Mouse (Mus musculus): ENCODE results near the gene Pipox.

Pipox gene

DNA sequence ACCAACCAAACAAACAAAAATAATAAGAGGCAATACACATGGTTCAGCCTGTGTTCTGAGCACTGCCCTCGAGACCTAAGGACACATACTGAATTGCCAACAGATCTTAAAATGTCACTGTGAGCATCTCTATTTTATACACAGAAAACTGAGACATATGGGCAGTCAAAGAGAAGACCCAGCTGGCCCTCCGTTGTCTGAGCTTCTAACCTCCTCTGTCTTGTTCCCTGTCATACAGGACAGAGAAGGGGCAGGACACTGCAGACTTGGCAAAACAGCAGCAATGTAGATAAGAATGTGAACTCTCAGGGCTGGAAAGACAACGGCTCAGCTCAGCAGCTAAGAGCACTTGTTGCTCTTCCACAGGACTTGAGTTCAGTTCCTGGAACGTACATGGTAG lies 14.6 kb upstream of the Pipox start:
- no peak for ATAC-seq (ENCODE audit: low TSS enrichment)

DNA sequence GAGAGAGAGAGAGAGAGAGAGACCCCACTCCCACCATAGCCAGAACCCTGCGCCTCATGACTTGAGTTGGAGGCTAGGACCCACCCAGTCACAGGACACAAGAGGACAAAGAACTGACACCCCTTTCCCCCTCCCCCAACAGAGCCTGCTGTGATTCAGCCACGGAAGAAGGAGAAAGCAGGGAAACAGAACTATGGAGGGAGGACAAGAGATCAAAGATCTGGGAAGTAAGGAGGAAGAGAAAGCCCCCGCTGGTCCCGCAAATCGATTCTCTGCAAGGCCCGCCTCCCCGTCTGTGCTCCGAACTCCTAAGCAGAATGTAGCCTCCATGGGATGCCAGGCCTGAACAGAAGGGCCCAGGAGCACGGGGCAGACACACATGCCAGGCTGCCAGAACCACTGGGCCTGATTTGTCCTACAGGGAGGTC lies 12.9 kb upstream of the Pipox start:
- no peak for ATAC-seq (ENCODE audit: low TSS enrichment)

DNA sequence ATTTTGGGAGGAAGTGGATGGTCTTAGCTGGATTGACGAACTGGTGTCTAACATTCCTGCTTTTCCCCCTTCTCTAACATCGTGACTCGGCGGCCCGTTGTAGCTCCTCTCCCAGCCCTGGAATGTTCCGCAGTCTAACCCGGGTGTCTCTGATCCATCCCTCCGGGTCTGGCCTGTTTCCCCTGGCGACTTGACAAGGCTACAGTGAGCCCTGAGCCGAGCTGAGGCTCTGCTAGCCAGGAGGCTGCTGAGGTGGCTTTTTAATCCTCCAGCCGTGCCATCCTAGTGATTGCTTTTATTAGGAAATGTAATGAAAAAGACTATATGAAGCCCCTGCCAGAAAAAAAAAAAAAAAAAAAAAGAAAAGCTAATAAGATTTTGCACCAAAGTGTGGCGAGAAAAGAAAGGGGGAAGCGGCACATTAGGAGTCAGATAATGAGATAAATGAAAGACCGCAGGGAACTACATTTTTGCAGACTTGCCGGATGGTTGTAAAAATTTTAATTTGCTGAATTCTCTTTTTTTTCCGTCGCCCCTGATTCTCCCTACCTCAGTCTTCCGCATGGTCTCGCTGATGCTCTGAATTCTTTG lies 12.3 kb upstream of the Pipox start:
- no peak for ATAC-seq (ENCODE audit: low TSS enrichment)

DNA sequence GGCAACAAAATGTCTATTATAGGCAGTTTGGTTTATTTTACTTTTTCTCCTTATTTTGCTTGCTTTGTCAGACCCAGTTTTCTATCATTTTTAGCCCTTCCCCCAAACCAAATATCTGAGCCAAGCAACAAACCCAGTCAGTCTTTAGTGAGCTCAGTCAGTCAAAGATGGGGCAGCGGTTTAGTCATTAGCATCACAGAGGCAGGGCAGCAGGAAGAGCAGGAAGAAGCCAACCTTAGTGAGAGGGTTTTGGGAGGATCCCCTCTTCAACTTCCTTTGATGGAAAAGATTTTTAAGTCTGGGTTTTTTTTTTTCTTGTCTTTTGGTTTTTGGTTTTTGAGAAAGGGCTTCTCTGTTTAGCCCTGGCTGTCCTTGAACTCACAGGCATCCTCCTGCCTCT lies 10.8 kb upstream of the Pipox start:
- no peak for ATAC-seq (ENCODE audit: low TSS enrichment)

DNA sequence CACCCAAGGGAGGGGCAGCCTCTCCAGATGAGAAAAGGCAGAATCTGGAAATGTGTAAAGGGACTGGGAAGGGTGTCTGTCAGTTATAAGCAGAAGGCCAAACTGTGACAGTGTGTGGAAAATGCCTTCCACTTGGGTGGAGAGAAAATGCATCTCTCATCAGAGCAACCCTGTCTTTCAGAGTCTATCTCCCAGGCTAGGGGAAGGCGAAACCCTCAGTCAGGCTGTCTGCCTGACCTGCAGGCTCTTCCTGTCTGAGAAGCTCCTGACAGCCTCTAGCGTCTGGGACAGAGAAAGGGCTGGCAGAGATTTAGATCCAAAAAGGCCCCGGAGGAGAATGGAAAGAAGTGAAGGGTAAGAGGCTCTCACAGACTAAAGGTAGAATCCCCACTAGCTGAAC lies 9.9 kb upstream of the Pipox start:
- no peak for ATAC-seq (ENCODE audit: low TSS enrichment)

DNA sequence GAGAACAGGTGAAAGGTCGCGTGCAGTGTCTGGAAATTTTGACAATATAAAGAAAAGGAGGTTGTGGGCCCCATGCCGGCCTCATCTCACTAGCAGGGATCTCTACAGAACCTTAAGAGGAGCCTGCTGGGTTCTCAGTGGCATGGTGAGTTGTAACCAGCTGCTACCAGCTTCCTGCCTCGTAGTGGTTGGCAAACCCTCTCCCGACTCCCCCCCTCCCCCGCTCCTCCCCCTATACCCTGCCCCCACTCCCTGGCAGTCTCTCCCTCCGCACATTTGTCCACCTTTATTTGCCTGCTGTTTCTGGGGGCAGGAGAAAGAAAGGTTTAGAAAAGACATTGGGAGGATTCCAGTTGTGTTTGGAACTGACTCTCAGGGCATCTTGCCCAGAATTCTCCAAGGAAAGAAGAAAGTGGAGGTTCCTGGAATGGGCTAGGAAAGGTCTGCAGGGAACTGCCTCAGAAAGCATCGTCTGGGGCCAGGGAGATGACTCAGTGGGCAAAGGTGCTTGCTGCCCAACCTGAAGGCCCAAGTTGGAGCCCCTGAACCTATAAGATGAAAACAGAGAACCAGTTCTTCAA lies 8.0 kb upstream of the Pipox start:
- ATAC-seq (ENCODE audit: low TSS enrichment) = 0 out of 2 replicates have a peak, but pooled peaks have one; percentile 20

DNA sequence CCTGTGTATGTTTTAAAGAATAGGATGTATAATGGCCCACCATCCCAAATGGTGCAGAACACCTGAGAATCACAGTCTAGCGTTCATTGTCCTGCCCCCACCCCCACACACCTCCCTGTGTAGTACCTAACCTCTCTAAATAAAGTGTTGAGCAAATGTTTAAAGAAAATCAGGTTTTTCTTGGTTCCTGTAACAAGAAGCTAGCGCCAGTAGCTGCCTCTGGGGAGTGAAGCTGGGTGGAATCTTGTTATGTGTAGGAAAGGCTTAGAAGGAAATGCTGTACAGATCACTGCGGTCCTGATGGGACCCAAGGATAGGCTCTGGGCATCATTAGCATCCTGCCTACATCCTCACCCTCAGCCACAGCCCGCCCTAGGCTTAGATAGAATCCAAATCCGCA lies 7.5 kb upstream of the Pipox start:
- no peak for ATAC-seq (ENCODE audit: low TSS enrichment)

DNA sequence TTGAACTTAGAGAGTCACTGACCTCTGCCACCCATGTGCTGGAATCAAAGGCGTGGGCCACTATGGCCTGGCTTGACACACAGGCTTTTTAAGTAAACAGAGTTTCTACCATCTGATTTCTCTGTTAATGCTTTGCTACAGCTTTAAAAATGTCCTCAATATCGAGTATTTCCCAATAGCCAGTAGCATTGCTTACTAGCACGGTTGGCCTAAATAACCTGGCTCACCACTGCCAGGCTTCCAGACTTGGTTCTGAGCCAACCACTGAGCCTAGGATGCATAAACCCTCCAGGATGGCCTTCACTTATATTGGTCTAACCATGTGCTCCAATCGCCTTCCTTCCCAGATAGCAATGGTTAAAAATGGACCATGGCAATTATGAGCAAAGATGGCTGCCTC lies 6.8 kb upstream of the Pipox start:
- ATAC-seq (ENCODE audit: low TSS enrichment) = no peak

DNA sequence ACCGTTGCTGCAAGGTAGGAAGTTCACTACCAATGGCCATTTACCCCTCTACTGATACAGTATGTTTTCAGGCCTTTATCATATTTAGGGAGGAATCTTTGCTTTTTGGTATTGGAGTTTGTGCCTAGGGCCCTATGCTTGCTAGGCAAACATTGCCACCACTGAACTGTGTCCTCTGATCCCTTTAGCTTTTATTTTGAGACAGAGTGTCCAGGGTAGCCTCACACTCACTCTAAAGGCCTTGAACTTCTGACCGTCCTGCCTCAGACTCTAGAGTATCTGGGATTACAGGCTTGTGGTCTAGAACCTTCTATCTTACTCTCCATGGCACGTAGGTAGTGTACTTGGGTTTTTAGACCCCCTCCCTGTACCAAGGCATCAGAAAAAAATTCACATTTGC lies 6.3 kb upstream of the Pipox start:
- ATAC-seq (ENCODE audit: low TSS enrichment) = no peak

DNA sequence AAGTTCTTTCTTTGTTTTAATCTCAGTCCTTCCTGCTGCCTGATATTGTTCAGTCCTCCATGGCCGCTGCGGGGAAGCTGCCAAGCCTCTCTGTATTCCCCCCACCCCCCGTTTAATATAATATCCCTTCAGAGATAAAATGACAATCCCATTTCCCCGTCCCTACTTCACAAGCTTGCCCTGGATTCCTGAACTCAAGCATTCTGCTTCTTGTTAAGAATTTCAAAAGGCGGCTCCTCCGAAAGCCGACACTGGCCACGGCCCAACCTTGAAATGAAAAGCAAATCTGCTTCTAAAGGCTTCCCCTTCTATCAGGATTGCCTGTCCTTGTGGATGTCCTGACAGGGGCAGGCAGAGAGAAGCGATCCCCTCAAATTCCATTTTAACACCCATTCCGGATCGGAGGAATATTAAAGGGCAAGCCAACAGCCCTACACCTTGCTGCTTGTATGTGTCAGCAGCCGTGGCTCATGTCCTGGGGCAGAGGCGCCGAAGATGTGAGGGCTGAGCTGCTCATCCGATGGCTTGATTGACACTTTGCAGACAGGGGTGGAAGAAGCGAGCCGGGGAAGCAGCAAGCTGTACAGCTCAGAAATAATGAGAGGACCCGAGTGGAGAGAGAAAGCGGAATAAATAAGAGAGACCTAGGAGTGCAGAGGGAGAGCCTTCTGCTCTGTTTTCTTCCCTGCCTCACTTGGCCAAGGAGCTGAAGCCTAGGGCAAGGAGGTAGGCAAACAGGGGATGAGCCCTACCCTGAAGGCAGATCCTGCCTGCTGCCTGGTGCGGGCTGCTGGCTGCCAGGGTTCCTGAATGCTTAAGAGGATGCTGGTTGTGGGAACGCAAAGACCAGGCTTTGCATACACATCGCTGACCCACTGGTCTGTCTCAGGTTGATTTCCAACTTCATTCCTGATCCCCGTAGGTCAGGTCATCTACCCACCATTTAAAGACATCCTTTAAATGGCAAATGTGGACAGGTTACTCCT lies 3.2 kb upstream of the Pipox start:
- ATAC-seq (ENCODE audit: low TSS enrichment) = peak; percentile 31

DNA sequence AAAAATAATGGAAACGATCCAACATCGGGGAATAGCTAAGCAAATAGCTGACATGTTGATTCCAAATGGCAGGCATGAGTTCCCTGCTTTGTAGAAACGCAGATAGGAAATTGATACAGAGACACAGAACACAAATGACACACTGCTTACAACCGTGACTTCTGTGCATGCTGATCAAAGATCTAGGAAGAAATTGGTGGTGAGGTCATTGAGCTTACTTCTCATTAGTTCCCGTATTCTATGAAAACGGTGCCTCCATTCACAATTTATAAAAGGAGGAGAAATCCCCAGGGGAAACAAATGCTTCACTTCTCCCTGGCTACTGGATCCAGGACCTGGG lies 2.6 kb upstream of the Pipox start:
- no peak for ATAC-seq (ENCODE audit: low TSS enrichment)

DNA sequence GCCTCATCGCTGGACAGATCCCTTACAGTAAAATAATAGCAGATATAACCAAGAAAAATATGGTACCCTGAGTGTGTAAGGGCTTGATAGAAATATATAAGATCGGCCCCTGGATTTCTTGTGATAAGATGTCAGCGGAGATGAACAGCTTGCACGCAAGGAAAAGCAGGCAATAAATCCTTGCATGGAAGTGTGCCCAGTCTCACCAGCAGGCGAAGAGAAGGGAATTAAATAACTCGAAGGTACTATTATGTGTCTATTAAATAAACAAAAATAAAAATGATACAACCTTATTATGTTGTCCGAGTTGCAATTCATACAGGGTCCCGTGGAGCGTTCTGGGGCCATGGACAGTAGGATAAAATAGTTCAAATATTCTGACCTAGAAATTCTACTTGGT lies 2.1 kb upstream of the Pipox start:
- ATAC-seq (ENCODE audit: low TSS enrichment) = no peak

DNA sequence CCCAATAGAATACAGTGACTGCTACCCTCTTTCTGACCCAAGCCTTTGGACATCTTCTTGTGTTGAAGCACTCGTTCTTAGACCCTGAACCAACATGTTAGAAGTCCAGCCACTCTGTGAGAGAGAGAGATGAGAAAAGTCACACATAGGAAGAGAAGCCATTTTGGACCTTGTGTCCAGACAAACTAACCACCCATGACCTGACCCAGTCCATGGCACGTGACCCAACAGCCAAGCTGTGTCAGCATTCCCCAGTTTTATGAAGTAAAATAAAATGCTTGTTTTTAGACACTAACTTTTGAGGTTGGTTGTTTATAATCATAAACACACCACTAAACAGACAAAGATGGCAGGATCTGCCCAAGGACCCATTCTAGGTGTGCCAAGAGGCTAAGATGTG lies 1.1 kb upstream of the Pipox start:
- ATAC-seq (ENCODE audit: low TSS enrichment) = no peak

DNA sequence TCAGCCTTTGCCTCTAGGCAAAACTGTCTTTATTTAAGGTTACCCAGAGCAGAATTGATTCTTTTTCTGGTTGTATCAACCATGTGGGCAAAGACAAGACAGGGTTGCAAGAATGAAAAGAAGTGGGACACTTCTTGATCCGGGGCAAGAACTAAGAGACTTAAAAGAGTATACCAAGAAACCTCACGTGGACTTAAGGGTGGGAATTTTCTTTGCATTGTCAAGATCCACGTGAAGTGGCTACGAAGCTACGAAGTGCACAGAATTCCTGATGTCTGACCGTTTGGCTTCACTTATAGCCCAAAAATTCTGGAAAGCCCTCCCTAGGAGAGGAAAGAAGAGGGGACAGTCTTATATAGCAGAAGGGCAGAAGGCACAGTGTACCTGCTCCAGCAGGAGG lies 613 bp downstream of the Pipox start:
- ATAC-seq (ENCODE audit: low TSS enrichment) = no peak

DNA sequence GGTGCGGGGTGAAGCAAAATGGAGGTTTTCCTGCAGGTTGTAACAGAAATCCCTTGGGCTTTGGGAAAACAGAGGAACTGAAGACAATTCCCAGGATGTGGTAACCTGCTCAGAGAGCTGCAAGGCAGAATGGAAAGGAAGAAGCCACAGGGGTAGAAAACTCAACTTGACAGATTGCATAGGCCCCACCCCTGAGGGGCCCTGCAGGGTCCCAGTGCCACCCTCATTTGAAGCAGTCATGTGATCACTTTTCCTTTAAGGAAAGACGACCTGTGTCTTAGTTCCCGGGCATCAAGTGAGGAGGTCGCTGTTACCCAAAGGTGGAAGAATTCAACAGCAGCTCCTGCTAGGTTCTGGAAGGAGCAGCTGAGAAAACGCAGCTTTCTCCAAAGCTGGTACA lies 1.0 kb downstream of the Pipox start:
- no peak for ATAC-seq (ENCODE audit: low TSS enrichment)

DNA sequence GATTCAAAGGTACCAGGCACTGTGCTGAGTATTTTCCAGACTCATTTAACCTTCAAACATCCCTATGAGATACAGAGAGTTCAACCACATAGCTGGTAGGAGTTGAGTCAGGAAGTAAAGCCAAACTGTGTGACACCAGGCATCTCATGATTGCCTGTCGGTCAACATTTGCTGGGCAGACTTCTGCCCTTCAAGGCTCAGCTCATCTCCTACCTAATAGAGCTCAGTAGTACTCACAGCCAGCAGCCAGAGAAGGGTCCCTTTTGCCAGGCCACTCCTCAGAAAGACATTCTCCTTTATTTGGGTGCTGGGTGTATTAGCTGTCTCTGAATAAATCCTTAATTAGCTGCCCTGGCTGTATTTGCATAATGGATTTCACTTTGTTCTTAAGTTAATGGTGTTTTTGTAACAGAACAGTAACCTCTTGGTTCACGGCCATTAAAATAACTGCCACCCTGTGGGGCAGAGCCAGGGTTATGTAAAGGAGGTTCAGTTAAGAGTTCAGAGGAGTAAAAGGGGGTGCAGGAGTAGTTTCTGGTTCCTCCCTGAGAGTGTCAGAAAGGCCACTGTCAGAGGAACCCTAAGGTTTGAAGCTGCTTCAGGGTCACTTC lies 3.1 kb downstream of the Pipox start:
- no peak for ATAC-seq (ENCODE audit: low TSS enrichment)

DNA sequence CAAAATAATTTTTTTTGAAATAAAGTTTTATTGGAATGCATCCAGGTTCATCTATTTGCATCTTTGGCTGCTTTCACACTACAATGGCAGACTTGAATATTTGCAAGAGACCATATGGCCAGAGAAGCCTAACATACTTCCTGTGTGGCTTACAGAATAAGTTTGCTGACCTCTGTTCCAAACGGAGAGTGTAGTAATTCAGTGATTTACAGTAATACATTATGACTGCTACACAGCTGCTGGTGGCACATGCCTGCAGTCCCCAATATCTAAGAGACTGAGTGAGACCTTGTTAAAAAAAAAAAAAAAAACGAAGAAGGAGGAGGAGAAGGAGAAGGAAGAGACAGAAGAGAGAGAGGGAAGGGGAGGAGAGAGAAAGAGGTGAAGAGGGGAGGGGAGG lies 4.4 kb downstream of the Pipox start:
- ATAC-seq (ENCODE audit: low TSS enrichment) = no peak

DNA sequence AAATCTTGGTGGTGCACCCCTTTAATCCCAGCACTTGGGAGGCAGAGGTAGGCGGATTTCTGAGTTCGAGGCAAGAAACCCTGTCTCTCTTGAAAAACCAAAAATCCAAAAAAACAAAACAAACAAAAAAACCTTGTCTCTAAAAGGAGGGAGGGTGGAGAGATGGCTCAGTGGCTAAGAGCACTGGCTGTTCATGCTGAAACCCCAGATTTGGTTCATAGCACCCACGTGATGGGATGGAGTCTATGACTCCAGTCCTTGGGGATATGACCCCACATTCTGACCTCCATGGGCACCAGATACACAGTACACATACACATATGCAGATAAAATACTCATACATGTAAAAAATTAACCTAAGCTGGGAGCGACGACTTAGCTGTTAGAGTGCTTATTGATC lies 5.0 kb downstream of the Pipox start:
- ATAC-seq (ENCODE audit: low TSS enrichment) = no peak

DNA sequence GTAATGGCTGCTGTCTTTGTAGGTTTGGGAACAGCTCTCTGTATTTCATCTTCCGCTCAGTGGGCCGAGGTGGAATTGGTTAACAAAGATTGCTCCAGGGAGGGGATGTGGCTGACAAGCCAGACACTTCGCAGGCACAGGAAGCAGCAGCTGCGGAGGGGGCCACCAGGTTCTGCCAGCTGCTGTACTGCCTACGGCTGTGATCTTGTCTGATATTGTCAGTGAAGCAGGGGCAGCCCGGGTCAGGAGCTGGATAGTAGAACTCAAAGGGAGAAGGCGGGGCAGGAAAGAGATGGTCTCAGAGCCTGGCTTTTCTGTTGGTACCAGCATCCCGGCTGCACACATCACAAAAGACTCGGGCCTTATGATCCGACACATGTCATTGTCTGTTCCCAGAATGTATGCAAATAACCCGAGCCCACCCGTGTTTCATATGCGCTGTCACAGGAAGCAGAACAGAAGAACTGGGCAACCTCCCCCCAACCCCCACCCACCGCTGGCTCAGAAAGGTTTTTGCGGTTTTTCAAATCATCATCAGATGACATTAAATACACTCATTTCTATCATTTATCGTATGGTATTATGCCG lies 6.4 kb downstream of the Pipox start:
- ATAC-seq (ENCODE audit: low TSS enrichment) = peak; percentile 55; the same call in 1 of the 2 replicates

DNA sequence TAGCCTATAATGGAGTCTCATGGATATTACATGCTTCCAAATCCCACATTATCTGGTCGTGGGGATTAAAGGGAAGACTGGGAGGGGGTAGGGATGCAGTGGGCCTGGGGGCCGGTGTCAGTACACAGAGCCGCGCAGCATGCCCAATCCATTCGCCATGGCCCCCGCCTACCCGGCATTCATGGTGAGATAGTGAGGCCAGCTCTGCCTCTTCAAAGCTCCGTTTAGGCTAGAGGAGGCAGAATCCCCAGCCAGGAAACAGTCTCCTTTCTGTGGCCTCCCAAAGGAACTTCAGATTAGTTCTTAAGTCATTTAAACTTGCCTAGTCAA lies 8.7 kb downstream of the Pipox start:
- no peak for ATAC-seq (ENCODE audit: low TSS enrichment)

DNA sequence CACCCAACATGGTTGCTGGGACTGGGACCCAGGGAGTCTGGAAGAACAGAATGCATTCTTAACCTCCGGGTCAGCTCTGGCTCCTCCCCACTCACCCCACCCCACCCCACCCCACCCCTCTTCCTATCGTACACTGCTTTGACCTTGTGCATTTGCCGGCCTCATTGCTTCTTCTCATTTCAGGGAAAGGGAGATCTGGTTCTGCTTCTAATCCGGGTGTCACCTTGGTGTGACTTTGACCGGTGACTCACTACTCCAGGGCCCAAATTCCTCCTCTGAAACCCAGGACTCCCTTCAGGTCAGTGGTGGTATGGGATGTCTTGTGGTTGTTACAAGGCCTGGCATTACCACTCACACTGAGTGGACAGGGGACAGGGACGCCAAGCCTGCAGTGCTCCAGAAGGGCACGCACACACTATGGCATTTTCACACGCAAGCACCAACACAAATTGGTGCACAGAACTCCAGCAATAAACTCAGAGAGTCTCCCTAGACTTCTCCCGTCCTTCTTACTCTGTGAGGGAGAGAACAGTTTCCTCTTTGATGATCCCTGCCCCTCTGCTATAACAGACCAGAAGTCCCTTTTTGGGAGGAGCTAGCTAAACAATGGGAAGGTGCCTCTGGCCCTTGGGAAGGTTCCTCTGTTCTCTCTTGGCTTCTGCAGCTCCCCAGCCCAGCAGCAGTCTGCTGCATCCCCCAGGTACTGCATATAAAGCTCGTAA lies 9.2 kb downstream of the Pipox start:
- no peak for ATAC-seq (ENCODE audit: low TSS enrichment)

DNA sequence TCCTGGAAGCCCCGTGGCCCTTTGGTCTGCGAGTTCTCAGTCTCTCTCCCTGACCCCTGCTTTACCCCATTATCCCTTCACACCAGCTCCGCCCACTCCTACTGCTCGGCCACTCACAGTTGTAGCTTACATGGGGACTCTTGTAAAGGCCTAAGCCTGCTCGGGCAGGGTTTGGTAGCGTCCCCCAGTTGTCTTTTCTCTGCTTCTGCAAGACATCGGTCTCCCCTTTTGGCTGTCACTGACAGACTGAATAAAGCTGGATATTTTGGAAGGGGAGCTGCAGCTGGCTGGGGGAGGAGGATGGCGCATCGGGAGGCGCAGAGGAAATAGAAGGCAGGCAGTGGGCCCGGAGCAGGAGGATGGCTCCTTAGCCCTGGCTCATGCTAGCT lies 17.1 kb downstream of the Pipox start:
- ATAC-seq (ENCODE audit: low TSS enrichment) = peak; percentile 66
